Mouse (Mus musculus) heart, postnatal 0 days (tissue): Measurements from ENCODE around the gene Orc3. TPM values are rescaled to one million over a fixed set of nuclear protein-coding genes. Genes with fewer than 3 reads are reported as not detected.

Source experiments
- ATAC-seq: fragments of 200-750 bp; cut with Nextera tagmentation; 2 replicates; pipeline ENCODE4 v1.8.0; 2017; ENCODE audit warnings: low read depth, moderate number of reproducible peaks, moderate library complexity; ENCODE audit not compliant: insufficient read depth
- DNase-seq: peaks from one replicate; pipeline ENCODE4 v3.0.0-alpha.2; 2016; ENCODE audit warnings: low spot score
- H3K27ac ChIP-seq: fragments of 300-500 bp; sonication (generic); 2 replicates; pipeline ENCODE4 v1.5.1; 2014; ENCODE audit warnings: low read depth, mild to moderate bottlenecking
- H3K27me3 ChIP-seq: fragments of 300-500 bp; sonication (generic); 2 replicates; pipeline ENCODE4 v1.6.1; 2014; ENCODE audit warnings: low read length, mixed read lengths; ENCODE audit not compliant: control insufficient read depth, insufficient read depth
- H3K36me3 ChIP-seq: fragments of 300-500 bp; sonication (generic); replicated peaks from 2 replicates; pipeline ENCODE4 v1.6.1; 2014; ENCODE audit warnings: low read length, mixed read lengths; ENCODE audit not compliant: control insufficient read depth, insufficient read depth
- H3K4me1 ChIP-seq: fragments of 300-500 bp; sonication (generic); 2 replicates; pipeline ENCODE4 v1.6.1; 2014; ENCODE audit warnings: antibody characterized with exemption; ENCODE audit not compliant: control insufficient read depth, insufficient read depth
- H3K4me2 ChIP-seq: fragments of 300-500 bp; sonication (generic); 2 replicates; pipeline ENCODE4 v1.6.1; 2014; ENCODE audit warnings: low read depth, mild to moderate bottlenecking, low read length, moderate library complexity
- H3K4me3 ChIP-seq: fragments of 300-500 bp; sonication (generic); 2 replicates; pipeline ENCODE4 v1.5.1; 2014; ENCODE audit warnings: low read depth, low read length
- H3K9ac ChIP-seq: fragments of 300-500 bp; sonication (generic); replicated peaks from 2 replicates; pipeline ENCODE4 v1.6.1; 2014; ENCODE audit warnings: low read depth, low read length, mixed read lengths
- H3K9me3 ChIP-seq: fragments of 300-500 bp; sonication (generic); replicated peaks from 2 replicates; pipeline ENCODE4 v1.6.1; 2016; ENCODE audit warnings: low read length; ENCODE audit not compliant: control insufficient read depth
- CTCF ChIP-seq: IDR thresholded peaks from 2 replicates; pipeline ENCODE4 v1.5.1; 2016; ENCODE audit warnings: antibody characterized with exemption, control low read depth, low read depth
- EP300 ChIP-seq: IDR thresholded peaks from 2 replicates; pipeline ENCODE4 v1.6.1; 2016; ENCODE audit warnings: antibody characterized with exemption, low read depth
- WGBS: fragments of 180-500 bp; shearing (Covaris S2); extraction: QIAGEN DNeasy Blood & Tissue Kit; methylation state at CpG from one replicate; pipeline ENCODE4 v1.1.7; 2014; 5-methylcytosine and 5-hydroxymethylcytosine counted together
- polyA plus RNA-seq: library from polyadenylated mRNA; unstranded; fragments of >200 nt; fragmentation: Nextera tagmentation; extraction: Ambion mirVana; gene quantifications from 2 replicates; pipeline ENCODE4 v1.2.1, GENCODE M21; 2015
- total RNA-seq: library from RNA; depleted of rRNA; stranded (reverse); fragments of >200 nt; gene quantifications from 2 replicates; pipeline ENCODE4 v1.2.3, GENCODE M21; 2014; ENCODE audit warnings: low replicate concordance

Orc3 gene
- total and polyA plus RNA-seq, 2 experiments from 2014 or later: 47.8 to 51.4 TPM

- Histone ChIP-seq H3K27me3 (no peaks in the 10 kb centered on the region), H3K27ac (no peak overlapping the region), H3K4me3 (peak overlapping the region; percentile 82), H3K9ac (peak overlapping the region; percentile 81), H3K4me2 (peak overlapping the region; percentile 70), H3K9me3 (no peaks in the 10 kb centered on the region), H3K4me1 (peaks cover 22% of the 10 kb centered on the region), H3K36me3 (peaks cover 5% of the 10 kb centered on the region; the same call in 1 of the 2 replicates)
- ATAC-seq (no peak), DNase-seq (no peak)
- WGBS: 58% methylated on average over 6 of the region's 6 CpGs
- no peak for TF ChIP-seq CTCF
These were observed 1.1 kb downstream of the Orc3 start for GRCm38 (mm10) chr4:34613571-34614145.

- no peak for ATAC-seq
- 93% methylated on average over 10 of the region's 10 CpGs for WGBS
- Histone ChIP-seq H3K4me1 (no peaks in the 10 kb centered on the region), H3K4me2 (no peak overlapping the region), H3K9ac (no peak overlapping the region), H3K36me3 (peaks cover 34% of the 10 kb centered on the region), H3K9me3 (no peaks in the 10 kb centered on the region), H3K27ac (no peak overlapping the region), H3K27me3 (no peaks in the 10 kb centered on the region), H3K4me3 (no peak overlapping the region)
- no peak for TF ChIP-seq CTCF
- no peak for TF ChIP-seq EP300
- no peak for DNase-seq
These were observed 8.1 kb downstream of the Orc3 start for GRCm38 (mm10) chr4:34606658-34607057.

- TF ChIP-seq CTCF (no peak), EP300 (no peak)
- ATAC-seq: no peak
- H3K27ac ChIP-seq: no peak overlapping the region
- no peak for DNase-seq
- no peaks in the 10 kb centered on the region for H3K4me1 ChIP-seq
- no peaks in the 10 kb centered on the region for H3K9me3 ChIP-seq
- H3K9ac ChIP-seq: no peak overlapping the region
- 99% methylated on average over 6 of the region's 6 CpGs for WGBS
- no peak overlapping the region for H3K4me2 ChIP-seq
- no peaks in the 10 kb centered on the region for H3K27me3 ChIP-seq
- H3K36me3 ChIP-seq: peaks cover 53% of the 10 kb centered on the region
- H3K4me3 ChIP-seq: no peak overlapping the region
These were observed 11.6 kb downstream of the Orc3 start for GRCm38 (mm10) chr4:34603123-34603522.

GRCm38 (mm10) chr4:34584871-34585607 lies 29.7 kb downstream of the Orc3 start:
- Histone ChIP-seq H3K4me2 (peak overlapping the region; percentile 12; the same call in 1 of the 2 replicates), H3K9ac (no peak overlapping the region), H3K4me1 (peaks cover 19% of the 10 kb centered on the region; the same call in 1 of the 2 replicates), H3K36me3 (peaks cover 47% of the 10 kb centered on the region), H3K4me3 (no peak overlapping the region), H3K27ac (peak overlapping the region; percentile 81), H3K9me3 (no peaks in the 10 kb centered on the region), H3K27me3 (no peaks in the 10 kb centered on the region)
- DNase-seq (peak; percentile 73), ATAC-seq (peak; percentile 67)
- WGBS: 31% methylated on average over 7 of the region's 7 CpGs
- TF ChIP-seq EP300 (no peak), CTCF (no peak)

- WGBS: 86% methylated on average over 3 of the region's 3 CpGs
- ATAC-seq: no peak
- no peak for DNase-seq
- Histone ChIP-seq H3K4me2 (no peak overlapping the region), H3K4me1 (peaks cover 19% of the 10 kb centered on the region; the same call in 1 of the 2 replicates), H3K27ac (0 out of 2 replicates have a peak overlapping the region, but pooled peaks have one; percentile 4), H3K4me3 (no peak overlapping the region), H3K9ac (no peak overlapping the region), H3K36me3 (peaks cover 60% of the 10 kb centered on the region), H3K27me3 (no peaks in the 10 kb centered on the region), H3K9me3 (no peaks in the 10 kb centered on the region)
- TF ChIP-seq EP300 (no peak), CTCF (no peak)
These were observed 31.3 kb downstream of the Orc3 start for GRCm38 (mm10) chr4:34583427-34583826.
